Mouse (Mus musculus) left cerebral cortex, adult 2 months (tissue): Measurements from ENCODE around the gene Snrpd3. TPM values are rescaled to one million over a fixed set of nuclear protein-coding genes. Genes with fewer than 3 reads are reported as not detected.

Experiments used
- DNase-seq, 2 experiments: peaks; one replicate each; pipeline ENCODE4 v3.0.0; 2021 to 2022; ENCODE audit warnings: low spot score in 2 of 2, mixed read lengths in 1 of 2; ENCODE audit errors: extremely low spot score in 1 of 2
- H3K27ac ChIP-seq: fragments of 200-600 bp; 2 replicates; pipeline ENCODE4 v1.8.1; 2022
- H3K4me3 ChIP-seq: fragments of 200-600 bp; 2 replicates; pipeline ENCODE4 v1.8.1; 2022
- CTCF ChIP-seq: fragments of 200-600 bp; IDR thresholded peaks from 2 replicates; pipeline ENCODE4 v1.8.1; 2022; ENCODE audit warnings: antibody characterized with exemption, mild to moderate bottlenecking, moderate library complexity
- intact Hi-C: fragments of 180-260 bp; cut with DNase I; formaldehyde crosslinking; loops from one replicate; pipeline ENCODE4 v1.15.1; 2025
- total RNA-seq, 2 experiments: library from RNA; stranded (reverse); gene quantifications; 2 replicates each; pipeline ENCODE4 v1.2.3; 2021

Snrpd3 gene
- total RNA-seq, 2 experiments from 2014 or later = 65.4 to 73.4 TPM

- no peak for DNase-seq
- H3K4me3 ChIP-seq = no peak overlapping the region
- no peak overlapping the region for H3K27ac ChIP-seq
- intact Hi-C loops = no loop called here
- no peak for TF ChIP-seq CTCF
These were observed 55.8 kb downstream of the Snrpd3 start for GRCm38 (mm10) chr10:75573181-75573580.

GRCm38 (mm10) chr10:75573965-75574364 lies 56.6 kb downstream of the Snrpd3 start:
- H3K27ac ChIP-seq = no peak overlapping the region
- DNase-seq = no peak
- intact Hi-C loops = no loop called here
- no peak overlapping the region for H3K4me3 ChIP-seq
- no peak for TF ChIP-seq CTCF

- no peak for DNase-seq
- H3K27ac ChIP-seq = no peak overlapping the region
- intact Hi-C loops = no loop called here
- no peak overlapping the region for H3K4me3 ChIP-seq
- TF ChIP-seq CTCF = no peak
These were observed 61.8 kb downstream of the Snrpd3 start for GRCm38 (mm10) chr10:75579129-75579528.

- Histone ChIP-seq H3K27ac (no peak overlapping the region), H3K4me3 (no peak overlapping the region)
- intact Hi-C loops = loop anchor here (1.0 to 5.0 kb wide), 6 partner anchors 49 to 365 kb away; partner anchors contain the start of genes Cabin1 and Gstt2
- peak; percentile 97 for TF ChIP-seq CTCF
- peak; percentile 82 to 89 for DNase-seq
These were observed 68.7 kb downstream of the Snrpd3 start for GRCm38 (mm10) chr10:75585876-75586552.

- Histone ChIP-seq H3K4me3 (no peak overlapping the region), H3K27ac (no peak overlapping the region)
- no peak for DNase-seq
- intact Hi-C loops = loop anchor here (1.0 to 5.0 kb wide), 6 partner anchors 49 to 364 kb away; partner anchors contain the start of genes Cabin1 and Gstt2
- TF ChIP-seq CTCF = no peak
These were observed 69.2 kb downstream of the Snrpd3 start for GRCm38 (mm10) chr10:75586553-75586879.

Other genes with a start within 250 kb of the Snrpd3 start
- gene Adora2a, start 200.7 kb upstream of the Snrpd3 start, total RNA-seq = 10 to 100 TPM in 1 of 2 experiments, 1 to 10 TPM in 1; 6.8 to 18.7 TPM
- under 1 TPM; 0.29 to 0.30 TPM for gene Upb1, start 116.4 kb upstream of the Snrpd3 start, total RNA-seq
- 10 to 100 TPM; 16.8 to 18.1 TPM for gene Gucd1, start 421 bp downstream of the Snrpd3 start, total RNA-seq
- 1 to 10 TPM; 9.4 to 9.9 TPM for gene Lrrc75b, start 42.8 kb downstream of the Snrpd3 start, total RNA-seq
- 1 to 10 TPM; 3.2 to 4.1 TPM for gene Ggt1, start 44.1 kb downstream of the Snrpd3 start, total RNA-seq
- 1 to 10 TPM; 2.7 to 3.8 TPM for gene Ggt5, start 71.8 kb downstream of the Snrpd3 start, total RNA-seq
- gene Susd2, start 126.5 kb downstream of the Snrpd3 start, total RNA-seq = 1 to 10 TPM; 8.4 to 8.9 TPM
- gene Cabin1, start 246.8 kb downstream of the Snrpd3 start, total RNA-seq = 10 to 100 TPM; 78.0 to 79.3 TPM